Mouse (Mus musculus): Measurements from ENCODE around the gene Lekr1.

DNA sequence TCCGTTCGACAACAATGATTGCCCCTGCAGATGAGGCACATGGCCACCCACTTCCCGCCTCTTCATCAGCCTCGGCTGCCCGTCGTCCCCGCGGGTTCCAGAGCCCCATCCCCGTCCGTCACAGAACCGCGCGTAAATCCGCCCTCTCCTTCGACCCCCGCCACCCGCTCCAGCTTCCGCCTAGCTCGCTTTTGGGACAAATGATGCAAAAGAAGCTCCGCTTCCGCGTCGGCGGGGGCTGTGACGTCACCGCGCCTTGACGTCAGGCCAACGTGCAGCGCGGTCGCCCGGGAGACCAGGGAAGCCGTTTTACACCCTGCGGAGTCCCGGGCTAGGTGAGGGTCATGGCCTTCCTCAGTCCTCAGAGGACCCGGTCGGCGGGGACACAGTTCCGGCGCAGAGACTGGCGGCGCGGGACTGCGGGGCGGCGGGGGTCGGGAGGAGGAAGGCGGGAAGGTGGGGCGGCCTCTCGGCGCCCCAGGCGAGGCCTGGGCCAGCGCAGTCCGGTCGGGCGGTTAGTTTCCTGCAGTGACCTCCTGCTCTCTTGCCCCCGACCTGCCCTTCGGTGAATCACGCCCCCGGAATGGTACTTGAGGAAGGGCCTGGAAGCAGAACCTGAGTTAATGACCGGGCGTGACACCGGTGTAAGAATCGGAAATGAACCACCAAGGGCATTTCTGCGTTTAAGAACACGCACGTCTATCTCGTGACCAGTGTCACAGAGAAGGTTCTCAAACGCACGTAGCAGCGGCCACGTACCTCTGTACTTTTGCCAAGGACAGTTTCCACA lies at the start of gene Lekr1:
- TF ChIP-seq CTCF (IDR thresholded peaks at IDR 0.05; ENCODE audit: borderline replicate concordance, extremely low read depth, insufficient read depth, insufficient read length) = no peak
- TF ChIP-seq POLR2A (IDR thresholded peaks at IDR 0.05; ENCODE audit: borderline replicate concordance, extremely low read depth, insufficient read depth, insufficient read length, poor library complexity, severe bottlenecking) = peak; percentile 58; the same call in 1 of the 2 replicates
